Mouse (Mus musculus): ENCODE results near the gene Cyp4f18.

Cyp4f18 gene

DNA sequence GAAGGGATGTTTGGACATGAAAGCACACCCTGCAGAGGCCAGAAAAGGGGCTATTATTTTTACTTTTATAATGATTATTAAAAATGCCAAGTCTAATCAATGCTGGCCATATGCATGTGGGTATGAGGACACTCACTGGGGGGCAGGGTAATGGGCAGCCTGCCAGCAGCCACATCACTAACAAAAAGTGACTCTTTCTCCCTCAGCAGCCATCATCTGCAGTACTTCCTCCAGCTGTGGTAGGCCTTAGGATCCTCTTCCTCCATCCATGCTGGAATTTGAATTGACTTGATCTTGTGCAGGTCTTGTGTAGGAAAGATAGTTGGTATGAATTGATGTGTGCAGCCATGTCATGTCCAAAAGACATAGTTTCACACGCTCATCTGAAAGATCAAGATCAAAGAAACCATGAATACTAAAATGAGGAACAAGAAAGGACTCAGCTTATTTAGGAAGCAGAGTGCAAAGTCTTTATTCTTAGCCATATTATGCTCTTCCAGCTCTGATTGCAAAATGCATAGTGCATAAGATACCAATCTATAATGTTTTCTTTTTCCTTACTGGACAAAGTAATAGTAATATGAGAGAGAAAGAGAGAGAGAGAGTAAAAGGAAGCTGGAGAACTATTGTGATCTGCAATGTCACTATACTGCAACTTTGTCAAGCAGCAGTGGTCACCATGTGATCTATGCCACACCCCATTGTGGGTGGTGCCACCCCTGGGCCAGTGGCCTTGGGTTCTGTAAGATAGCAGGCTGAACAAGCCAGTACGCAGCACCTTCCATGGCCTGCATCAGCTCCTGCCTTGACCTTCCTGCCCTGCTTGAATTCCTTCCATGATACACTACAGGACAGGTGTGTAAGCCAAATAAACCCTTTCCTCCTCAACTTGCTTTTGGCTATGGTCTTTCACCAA, 68.9 kb downstream of the Cyp4f18 start:
- in situ Hi-C loops (cut with MboI; ENCODE audit: unreplicated experiment in 2 of 2): loop anchor here in 1 of 2 experiments (10.0 kb wide), 1 partner anchor 164 kb away; the partner anchor contains the start of gene Olfr374
